Mouse (Mus musculus): ENCODE results near the gene Gm13420. TPM values are rescaled to one million over a fixed set of nuclear protein-coding genes. Genes with fewer than 3 reads are reported as not detected.
A peak's percentile ranks its signal among the peaks of the same experiment; 100 is the strongest.

Gene Gm13420
- polyA plus RNA-seq, 1 experiment from 2014 or later, result 0.22 TPM

GRCm38 (mm10) chr2:29729500-29729899, 22.0 kb downstream of the Gm13420 start:
- no peak for ATAC-seq (ENCODE audit: low read depth)
- WGBS (ENCODE audit: insufficient replicate concordance), result 51% methylated on average over 2 of the region's 2 CpGs
- no peak overlapping the region for H3K4me3 ChIP-seq (ENCODE audit: low read depth, low read length)
- H3K36me3 ChIP-seq (ENCODE audit: control insufficient read depth, insufficient read depth), result peaks cover 3% of the 10 kb centered on the region; the same call in 1 of the 2 replicates
- no peak overlapping the region for H3K4me2 ChIP-seq (ENCODE audit: low read depth, low read length)
- H3K4me1 ChIP-seq (ENCODE audit: control insufficient read depth, low read depth, low read length), result no peaks in the 10 kb centered on the region; the same call in 1 of the 2 replicates
- H3K9ac ChIP-seq (ENCODE audit: low read depth, low read length), result no peak overlapping the region
- H3K9me3 ChIP-seq (replicated peaks; ENCODE audit: control insufficient read depth, low read length), result no peaks in the 10 kb centered on the region
- H3K27ac ChIP-seq (ENCODE audit: low read length), result no peak overlapping the region
- no peaks in the 10 kb centered on the region for H3K27me3 ChIP-seq (ENCODE audit: control insufficient read depth, insufficient read depth, low read depth, low read length)

GRCm38 (mm10) chr2:29724664-29725365, 26.7 kb downstream of the Gm13420 start:
- Histone ChIP-seq H3K4me3 (ENCODE audit: low read depth, low read length) (no peak overlapping the region), H3K9me3 (replicated peaks; ENCODE audit: control insufficient read depth, low read length) (no peaks in the 10 kb centered on the region), H3K4me1 (ENCODE audit: control insufficient read depth, low read depth, low read length) (no peaks in the 10 kb centered on the region; the same call in none of the 2 replicates), H3K9ac (ENCODE audit: low read depth, low read length) (no peak overlapping the region), H3K4me2 (ENCODE audit: low read depth, low read length) (no peak overlapping the region), H3K27ac (ENCODE audit: low read length) (no peak overlapping the region), H3K27me3 (ENCODE audit: control insufficient read depth, insufficient read depth, low read depth, low read length) (no peaks in the 10 kb centered on the region), H3K36me3 (ENCODE audit: control insufficient read depth, insufficient read depth) (peaks cover 5% of the 10 kb centered on the region; the same call in 1 of the 2 replicates)
- ATAC-seq (ENCODE audit: low read depth), result no peak
- 36% methylated on average over 5 of the region's 5 CpGs for WGBS (ENCODE audit: insufficient replicate concordance)

- 80% methylated on average over 3 of the region's 3 CpGs for WGBS (ENCODE audit: insufficient replicate concordance)
- no peak overlapping the region for H3K4me3 ChIP-seq (ENCODE audit: low read depth, low read length)
- H3K9ac ChIP-seq (ENCODE audit: low read depth, low read length), result no peak overlapping the region
- H3K36me3 ChIP-seq (ENCODE audit: control insufficient read depth, insufficient read depth), result peaks cover 5% of the 10 kb centered on the region
- no peak overlapping the region for H3K4me2 ChIP-seq (ENCODE audit: low read depth, low read length)
- no peaks in the 10 kb centered on the region for H3K27me3 ChIP-seq (ENCODE audit: control insufficient read depth, insufficient read depth, low read depth, low read length)
- H3K27ac ChIP-seq (ENCODE audit: low read length), result no peak overlapping the region
- no peak for ATAC-seq (ENCODE audit: low read depth)
- no peaks in the 10 kb centered on the region; the same call in none of the 2 replicates for H3K4me1 ChIP-seq (ENCODE audit: control insufficient read depth, low read depth, low read length)
- H3K9me3 ChIP-seq (replicated peaks; ENCODE audit: control insufficient read depth, low read length), result no peaks in the 10 kb centered on the region
Measured at GRCm38 (mm10) chr2:29723132-29723531, 28.4 kb downstream of the Gm13420 start.

GRCm38 (mm10) chr2:29718581-29718980, 32.9 kb downstream of the Gm13420 start:
- WGBS (ENCODE audit: insufficient replicate concordance), result 62% methylated on average over 5 of the region's 5 CpGs
- Histone ChIP-seq H3K27ac (ENCODE audit: low read length) (no peak overlapping the region), H3K9ac (ENCODE audit: low read depth, low read length) (no peak overlapping the region), H3K4me1 (ENCODE audit: control insufficient read depth, low read depth, low read length) (no peaks in the 10 kb centered on the region; the same call in none of the 2 replicates), H3K9me3 (replicated peaks; ENCODE audit: control insufficient read depth, low read length) (no peaks in the 10 kb centered on the region), H3K36me3 (ENCODE audit: control insufficient read depth, insufficient read depth) (peaks cover 10% of the 10 kb centered on the region), H3K4me3 (ENCODE audit: low read depth, low read length) (no peak overlapping the region), H3K4me2 (ENCODE audit: low read depth, low read length) (no peak overlapping the region), H3K27me3 (ENCODE audit: control insufficient read depth, insufficient read depth, low read depth, low read length) (no peaks in the 10 kb centered on the region)
- no peak for ATAC-seq (ENCODE audit: low read depth)

- Histone ChIP-seq H3K27ac (ENCODE audit: low read length) (no peak overlapping the region), H3K4me1 (ENCODE audit: control insufficient read depth, low read depth, low read length) (no peaks in the 10 kb centered on the region), H3K4me2 (ENCODE audit: low read depth, low read length) (no peak overlapping the region), H3K4me3 (ENCODE audit: low read depth, low read length) (no peak overlapping the region), H3K9me3 (replicated peaks; ENCODE audit: control insufficient read depth, low read length) (no peaks in the 10 kb centered on the region), H3K36me3 (ENCODE audit: control insufficient read depth, insufficient read depth) (peaks cover 4% of the 10 kb centered on the region), H3K9ac (ENCODE audit: low read depth, low read length) (no peak overlapping the region), H3K27me3 (ENCODE audit: control insufficient read depth, insufficient read depth, low read depth, low read length) (no peaks in the 10 kb centered on the region)
- ATAC-seq (ENCODE audit: low read depth), result peak; percentile 70
- WGBS (ENCODE audit: insufficient replicate concordance), result 64% methylated on average over 6 of the region's 6 CpGs
Measured at GRCm38 (mm10) chr2:29716691-29717090, 34.8 kb downstream of the Gm13420 start.

GRCm38 (mm10) chr2:29716143-29716542, 35.3 kb downstream of the Gm13420 start:
- H3K4me2 ChIP-seq (ENCODE audit: low read depth, low read length), result no peak overlapping the region
- H3K4me3 ChIP-seq (ENCODE audit: low read depth, low read length), result no peak overlapping the region
- H3K9ac ChIP-seq (ENCODE audit: low read depth, low read length), result no peak overlapping the region
- H3K27me3 ChIP-seq (ENCODE audit: control insufficient read depth, insufficient read depth, low read depth, low read length), result no peaks in the 10 kb centered on the region
- no peaks in the 10 kb centered on the region for H3K4me1 ChIP-seq (ENCODE audit: control insufficient read depth, low read depth, low read length)
- H3K9me3 ChIP-seq (replicated peaks; ENCODE audit: control insufficient read depth, low read length), result no peaks in the 10 kb centered on the region
- no peak for ATAC-seq (ENCODE audit: low read depth)
- WGBS (ENCODE audit: insufficient replicate concordance), result 62% methylated on average over 7 of the region's 7 CpGs
- H3K36me3 ChIP-seq (ENCODE audit: control insufficient read depth, insufficient read depth), result peaks cover 4% of the 10 kb centered on the region
- no peak overlapping the region for H3K27ac ChIP-seq (ENCODE audit: low read length)

- ATAC-seq (ENCODE audit: low read depth), result no peak
- no peaks in the 10 kb centered on the region for H3K9me3 ChIP-seq (replicated peaks; ENCODE audit: control insufficient read depth, low read length)
- no peak overlapping the region for H3K9ac ChIP-seq (ENCODE audit: low read depth, low read length)
- H3K4me2 ChIP-seq (ENCODE audit: low read depth, low read length), result no peak overlapping the region
- no peak overlapping the region for H3K27ac ChIP-seq (ENCODE audit: low read length)
- H3K27me3 ChIP-seq (ENCODE audit: control insufficient read depth, insufficient read depth, low read depth, low read length), result no peaks in the 10 kb centered on the region
- no peak overlapping the region for H3K4me3 ChIP-seq (ENCODE audit: low read depth, low read length)
- H3K4me1 ChIP-seq (ENCODE audit: control insufficient read depth, low read depth, low read length), result no peaks in the 10 kb centered on the region
- H3K36me3 ChIP-seq (ENCODE audit: control insufficient read depth, insufficient read depth), result peaks cover 4% of the 10 kb centered on the region
- 82% methylated on average over 5 of the region's 5 CpGs for WGBS (ENCODE audit: insufficient replicate concordance)
Measured at GRCm38 (mm10) chr2:29714127-29714526, 37.4 kb downstream of the Gm13420 start.

GRCm38 (mm10) chr2:29713501-29713900, 38.0 kb downstream of the Gm13420 start:
- peaks cover 4% of the 10 kb centered on the region for H3K36me3 ChIP-seq (ENCODE audit: control insufficient read depth, insufficient read depth)
- no peak overlapping the region for H3K4me3 ChIP-seq (ENCODE audit: low read depth, low read length)
- WGBS (ENCODE audit: insufficient replicate concordance), result 100% methylated on average over 1 of the region's 2 CpGs

GRCm38 (mm10) chr2:29711877-29712276, 39.6 kb downstream of the Gm13420 start:
- H3K4me3 ChIP-seq (ENCODE audit: low read depth, low read length), result no peak overlapping the region
- H3K4me1 ChIP-seq (ENCODE audit: control insufficient read depth, low read depth, low read length), result no peaks in the 10 kb centered on the region
- WGBS (ENCODE audit: insufficient replicate concordance), result 79% methylated on average over 5 of the region's 5 CpGs
- no peak overlapping the region for H3K4me2 ChIP-seq (ENCODE audit: low read depth, low read length)
- H3K27me3 ChIP-seq (ENCODE audit: control insufficient read depth, insufficient read depth, low read depth, low read length), result no peaks in the 10 kb centered on the region
- no peak overlapping the region for H3K9ac ChIP-seq (ENCODE audit: low read depth, low read length)
- H3K36me3 ChIP-seq (ENCODE audit: control insufficient read depth, insufficient read depth), result peaks cover 4% of the 10 kb centered on the region; the same call in 1 of the 2 replicates
- no peaks in the 10 kb centered on the region for H3K9me3 ChIP-seq (replicated peaks; ENCODE audit: control insufficient read depth, low read length)
- ATAC-seq (ENCODE audit: low read depth), result no peak
- H3K27ac ChIP-seq (ENCODE audit: low read length), result no peak overlapping the region

More at GRCm38 (mm10) chr2:29713501-29713900, 38.0 kb downstream of the Gm13420 start:
- no peak overlapping the region for H3K4me2 ChIP-seq (ENCODE audit: low read depth, low read length)
- H3K27me3 ChIP-seq (ENCODE audit: control insufficient read depth, insufficient read depth, low read depth, low read length), result no peaks in the 10 kb centered on the region
- no peaks in the 10 kb centered on the region for H3K4me1 ChIP-seq (ENCODE audit: control insufficient read depth, low read depth, low read length)
- H3K27ac ChIP-seq (ENCODE audit: low read length), result no peak overlapping the region
- ATAC-seq (ENCODE audit: low read depth), result no peak
- H3K9me3 ChIP-seq (replicated peaks; ENCODE audit: control insufficient read depth, low read length), result no peaks in the 10 kb centered on the region
- no peak overlapping the region for H3K9ac ChIP-seq (ENCODE audit: low read depth, low read length)
